Mouse (Mus musculus) lung, postnatal 0 days (tissue): ENCODE measurements around the gene Dusp13.

Source experiments
- CTCF ChIP-seq: IDR thresholded peaks from 2 replicates; pipeline ENCODE4 v1.5.1; 2016; ENCODE audit warnings: antibody characterized with exemption, mild to moderate bottlenecking
- EP300 ChIP-seq: IDR thresholded peaks from 2 replicates; pipeline ENCODE4 v1.6.1; 2016; ENCODE audit warnings: antibody characterized with exemption, mild to moderate bottlenecking, control low read depth

GRCm38 (mm10) chr14:21750008-21750880 lies 737 bp downstream of the Dusp13 start, which contains the start of gene Samd8:
- TF ChIP-seq CTCF (no peak), EP300 (no peak)
